Mouse (Mus musculus): ENCODE results near the gene Bcl7a. TPM values are rescaled to one million over a fixed set of nuclear protein-coding genes. Genes with fewer than 3 reads are reported as not detected.
A peak's percentile ranks its signal among the peaks of the same experiment; 100 is the strongest.

Gene Bcl7a
- polyA plus RNA-seq, 1 experiment from 2014 or later = 41.8 TPM

- no peaks in the 10 kb centered on the region for H3K9me3 ChIP-seq
- peaks cover 28% of the 10 kb centered on the region for H3K36me3 ChIP-seq (replicated peaks)
- WGBS = 0% methylated on average over 50 of the region's 51 CpGs
- H3K27ac ChIP-seq = peak overlapping the region; percentile 99
- H3K4me1 ChIP-seq = peaks cover 42% of the 10 kb centered on the region
- H3K4me3 ChIP-seq = peak overlapping the region; percentile 94
- H3K27me3 ChIP-seq (ENCODE audit: poor library complexity, severe bottlenecking) = no peaks in the 10 kb centered on the region
- peak; percentile 87 for DNase-seq (ENCODE audit: extremely low spot score, low spot score)
Observed at GRCm38 (mm10) chr5:123344628-123344962, 961 bp downstream of the Bcl7a start.

DNA sequence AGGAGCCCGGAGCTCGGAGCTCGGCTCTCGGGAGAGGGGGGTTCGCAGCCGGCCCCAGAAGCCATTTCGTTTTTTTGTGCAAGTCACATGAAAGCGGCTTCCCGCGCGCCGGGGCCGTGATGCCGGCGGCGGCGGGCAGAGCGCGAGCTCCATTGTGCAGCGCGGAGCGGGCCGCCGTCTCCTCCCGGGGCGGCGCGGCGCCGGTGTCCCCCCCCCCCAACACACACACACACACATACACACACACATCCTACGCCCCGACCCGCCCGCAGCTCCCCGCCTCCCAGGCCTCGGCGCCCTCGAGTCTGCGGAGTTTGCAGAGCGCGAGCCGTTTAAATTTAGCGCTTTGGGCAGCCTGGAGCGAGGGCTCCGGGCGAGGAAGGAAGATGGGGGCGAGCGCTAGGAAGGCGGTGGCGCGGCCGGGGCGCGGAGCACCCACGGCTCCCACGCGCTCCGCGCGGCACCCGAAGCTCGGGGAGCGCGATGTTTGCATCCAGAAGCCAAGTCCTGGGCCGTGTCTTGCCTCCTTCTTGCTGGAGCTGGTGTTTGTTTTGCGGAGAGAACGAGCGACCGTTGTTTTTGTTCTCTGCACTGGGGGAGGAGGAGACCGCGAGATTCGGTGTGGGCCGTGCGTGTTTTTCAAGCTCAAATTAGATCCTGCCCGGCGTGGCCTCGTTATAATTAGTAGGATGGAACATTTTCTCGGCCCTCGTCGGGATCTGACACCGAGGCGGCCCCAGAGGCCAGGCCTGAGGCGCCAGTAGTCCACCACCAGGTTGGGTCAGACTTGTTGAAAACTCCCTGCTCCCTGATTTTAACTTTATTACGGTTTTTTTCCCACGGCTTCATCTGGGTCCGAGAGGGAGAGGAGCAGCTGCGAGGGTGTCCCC is 1.6 kb downstream of the Bcl7a start:
- no peaks in the 10 kb centered on the region for H3K9me3 ChIP-seq
- peak overlapping the region; percentile 94 for H3K4me3 ChIP-seq
- peaks cover 44% of the 10 kb centered on the region for H3K4me1 ChIP-seq
- no peaks in the 10 kb centered on the region for H3K27me3 ChIP-seq (ENCODE audit: poor library complexity, severe bottlenecking)
- DNase-seq (ENCODE audit: extremely low spot score, low spot score) = peak; percentile 67
- peak overlapping the region; percentile 99 for H3K27ac ChIP-seq
- WGBS = under 1% methylated on average over 76 of the region's 87 CpGs
- peaks cover 32% of the 10 kb centered on the region for H3K36me3 ChIP-seq (replicated peaks)

DNA sequence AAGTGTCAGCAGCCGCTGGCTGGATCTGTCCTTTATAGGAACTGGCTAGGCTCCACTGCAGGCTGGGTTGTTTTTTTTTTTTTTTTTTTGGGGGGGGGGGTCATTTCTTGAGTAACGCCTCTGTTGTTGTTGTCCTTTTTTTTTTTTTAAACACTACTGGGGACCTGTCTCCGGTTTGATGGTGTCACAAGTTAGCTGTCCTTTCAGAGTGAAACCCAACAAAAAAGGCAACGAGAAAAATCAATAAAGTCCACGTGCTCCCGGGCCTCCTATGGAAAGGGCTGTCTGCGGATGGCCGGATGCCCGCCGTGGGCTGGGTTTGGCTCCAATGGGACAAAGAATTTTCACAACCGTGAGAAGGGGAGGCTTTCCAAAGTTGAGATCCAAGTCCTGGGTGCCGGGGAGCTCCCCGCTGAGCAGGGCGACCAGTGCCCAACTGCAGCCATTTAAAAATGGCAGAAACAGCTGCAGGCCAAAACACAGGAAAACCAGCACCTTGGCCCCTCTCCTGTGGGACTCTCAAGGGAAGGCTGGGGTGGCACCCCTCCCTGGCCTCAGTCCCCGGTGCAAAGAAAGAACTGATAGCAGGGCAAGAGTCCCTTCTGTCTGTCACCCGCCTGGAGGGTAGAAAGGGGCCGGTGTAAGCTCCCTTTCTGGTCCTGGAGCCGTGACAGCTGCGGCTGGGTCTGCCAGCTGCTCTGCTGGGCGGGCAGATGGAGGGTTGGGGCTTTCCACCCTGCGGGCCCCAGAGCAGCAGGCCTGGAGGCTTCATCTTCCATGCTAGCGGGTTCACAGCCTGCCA is 2.4 kb downstream of the Bcl7a start:
- Histone ChIP-seq H3K4me1 (peaks cover 51% of the 10 kb centered on the region), H3K4me3 (peak overlapping the region; percentile 94), H3K27ac (peak overlapping the region; percentile 99), H3K9me3 (no peaks in the 10 kb centered on the region), H3K36me3 (replicated peaks) (peaks cover 41% of the 10 kb centered on the region), H3K27me3 (ENCODE audit: poor library complexity, severe bottlenecking) (no peaks in the 10 kb centered on the region)
- WGBS = 5% methylated on average over 22 of the region's 22 CpGs
- DNase-seq (ENCODE audit: extremely low spot score, low spot score) = peak; percentile 52

GRCm38 (mm10) chr5:123346701-123347270 is 3.2 kb downstream of the Bcl7a start:
- Histone ChIP-seq H3K4me1 (peaks cover 55% of the 10 kb centered on the region), H3K4me3 (peak overlapping the region; percentile 94), H3K27ac (peak overlapping the region; percentile 99), H3K9me3 (no peaks in the 10 kb centered on the region), H3K36me3 (replicated peaks) (peaks cover 47% of the 10 kb centered on the region), H3K27me3 (ENCODE audit: poor library complexity, severe bottlenecking) (no peaks in the 10 kb centered on the region)
- DNase-seq (ENCODE audit: extremely low spot score, low spot score) = no peak
- 79% methylated on average over 7 of the region's 7 CpGs for WGBS

DNA sequence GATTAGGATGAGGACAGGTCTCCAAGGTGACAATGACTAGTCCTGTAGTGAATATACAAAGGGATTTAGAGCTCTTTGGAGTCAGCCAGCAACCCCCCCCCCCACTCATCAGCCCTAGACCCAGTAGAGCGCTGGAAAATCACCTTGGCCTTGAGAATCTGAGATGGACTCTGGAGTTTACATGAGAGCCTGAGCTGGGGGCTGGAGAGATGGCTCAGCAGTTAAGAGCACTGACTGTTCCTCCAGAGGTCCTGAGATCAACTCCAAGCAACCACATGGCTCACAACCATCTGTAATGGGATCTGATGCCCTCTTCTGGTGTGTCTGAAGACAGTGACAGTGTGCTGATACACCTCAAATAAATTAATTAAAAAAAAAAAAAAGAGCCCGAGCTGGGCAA is 4.4 kb downstream of the Bcl7a start:
- 86% methylated on average over 2 of the region's 2 CpGs for WGBS
- Histone ChIP-seq H3K36me3 (replicated peaks) (peaks cover 59% of the 10 kb centered on the region), H3K27me3 (ENCODE audit: poor library complexity, severe bottlenecking) (no peaks in the 10 kb centered on the region), H3K27ac (no peak overlapping the region), H3K4me3 (peak overlapping the region; percentile 4; the same call in 1 of the 2 replicates), H3K9me3 (no peaks in the 10 kb centered on the region), H3K4me1 (peaks cover 55% of the 10 kb centered on the region)
- no peak for DNase-seq (ENCODE audit: extremely low spot score, low spot score)

- H3K9me3 ChIP-seq = no peaks in the 10 kb centered on the region
- DNase-seq (ENCODE audit: extremely low spot score, low spot score) = no peak
- no peaks in the 10 kb centered on the region for H3K27me3 ChIP-seq (ENCODE audit: poor library complexity, severe bottlenecking)
- peaks cover 42% of the 10 kb centered on the region for H3K4me1 ChIP-seq
- no peak overlapping the region for H3K27ac ChIP-seq
- H3K4me3 ChIP-seq = no peak overlapping the region
- H3K36me3 ChIP-seq (replicated peaks) = peaks cover 79% of the 10 kb centered on the region
- WGBS = 68% methylated on average over 10 of the region's 10 CpGs
Observed at GRCm38 (mm10) chr5:123350386-123350785, 6.8 kb downstream of the Bcl7a start.

DNA sequence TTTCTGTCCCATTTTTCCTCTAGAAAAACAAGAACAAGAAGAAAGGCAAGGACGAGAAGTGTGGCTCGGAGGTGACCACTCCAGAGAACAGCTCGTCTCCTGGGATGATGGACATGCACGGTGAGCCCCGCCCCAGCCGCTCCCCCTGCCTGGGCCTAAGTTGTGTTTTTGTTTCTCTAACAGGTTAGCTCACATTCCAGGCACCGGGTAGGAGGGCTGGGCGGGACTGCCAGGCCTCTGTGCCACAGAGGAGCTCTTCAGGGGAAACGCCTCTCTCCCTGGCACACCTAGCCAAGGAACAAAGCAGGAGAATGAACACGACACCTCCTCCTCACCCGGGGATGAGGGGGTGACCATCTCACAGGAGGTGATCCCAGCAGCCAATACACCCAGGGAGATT is 12.3 kb downstream of the Bcl7a start:
- no peak overlapping the region for H3K4me3 ChIP-seq
- no peak overlapping the region for H3K27ac ChIP-seq
- no peaks in the 10 kb centered on the region for H3K27me3 ChIP-seq (ENCODE audit: poor library complexity, severe bottlenecking)
- peaks cover 4% of the 10 kb centered on the region for H3K4me1 ChIP-seq
- peaks cover 95% of the 10 kb centered on the region for H3K36me3 ChIP-seq (replicated peaks)
- no peak for DNase-seq (ENCODE audit: extremely low spot score, low spot score)
- no peaks in the 10 kb centered on the region for H3K9me3 ChIP-seq
- WGBS = 82% methylated on average over 11 of the region's 11 CpGs

GRCm38 (mm10) chr5:123357253-123357652 is 13.6 kb downstream of the Bcl7a start:
- H3K36me3 ChIP-seq (replicated peaks) = peaks cover 96% of the 10 kb centered on the region
- H3K4me1 ChIP-seq = no peaks in the 10 kb centered on the region
- no peak overlapping the region for H3K27ac ChIP-seq
- no peaks in the 10 kb centered on the region for H3K27me3 ChIP-seq (ENCODE audit: poor library complexity, severe bottlenecking)
- H3K4me3 ChIP-seq = no peak overlapping the region
- no peak for DNase-seq (ENCODE audit: extremely low spot score, low spot score)
- H3K9me3 ChIP-seq = no peaks in the 10 kb centered on the region
- 93% methylated on average over 4 of the region's 4 CpGs for WGBS

DNA sequence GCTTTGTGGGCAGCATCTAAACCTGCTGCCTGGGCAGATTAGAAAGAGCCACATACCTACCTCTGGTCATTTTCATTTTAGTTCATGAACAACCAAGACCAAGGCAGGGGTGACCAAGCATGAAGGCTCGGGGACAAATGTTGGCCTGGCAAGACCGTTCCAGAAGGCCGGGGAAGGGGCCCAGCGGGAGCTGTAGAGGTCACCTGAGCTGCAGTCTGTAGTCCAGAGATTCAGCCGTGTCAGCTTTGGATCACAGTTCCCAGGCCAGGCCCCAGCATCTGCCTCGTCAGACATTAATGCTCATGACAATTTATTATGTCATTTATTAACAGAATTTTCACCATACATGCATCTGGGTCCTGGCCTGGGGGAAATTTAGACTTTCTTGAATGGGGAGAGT is 15.8 kb downstream of the Bcl7a start:
- 95% methylated on average over 6 of the region's 6 CpGs for WGBS
- no peaks in the 10 kb centered on the region for H3K9me3 ChIP-seq
- H3K4me3 ChIP-seq = no peak overlapping the region
- H3K4me1 ChIP-seq = no peaks in the 10 kb centered on the region
- H3K36me3 ChIP-seq (replicated peaks) = peaks cover 100% of the 10 kb centered on the region
- H3K27me3 ChIP-seq (ENCODE audit: poor library complexity, severe bottlenecking) = no peaks in the 10 kb centered on the region
- no peak for DNase-seq (ENCODE audit: extremely low spot score, low spot score)
- no peak overlapping the region for H3K27ac ChIP-seq

DNA sequence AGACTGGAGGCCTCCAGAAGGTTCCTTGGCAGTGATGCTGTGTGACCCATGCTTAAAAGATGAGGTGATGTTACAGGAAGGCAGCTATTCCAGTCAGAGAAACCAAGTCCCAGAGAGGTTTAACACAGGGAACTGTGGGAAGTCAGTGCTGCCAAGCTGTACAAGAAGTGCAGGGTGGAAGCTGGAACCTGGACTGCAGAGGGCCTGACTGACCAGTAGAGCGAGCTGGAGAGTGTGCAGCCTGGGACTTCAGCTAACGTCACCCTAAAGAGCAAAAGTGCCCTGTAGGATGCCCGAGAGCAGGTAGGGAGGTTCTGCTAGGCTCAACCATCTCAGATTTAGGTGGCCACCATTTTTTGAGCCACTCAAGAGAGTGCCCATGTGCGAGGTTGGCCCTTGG is 19.3 kb downstream of the Bcl7a start:
- Histone ChIP-seq H3K4me3 (no peak overlapping the region), H3K9me3 (no peaks in the 10 kb centered on the region), H3K36me3 (replicated peaks) (peaks cover 100% of the 10 kb centered on the region), H3K27me3 (ENCODE audit: poor library complexity, severe bottlenecking) (no peaks in the 10 kb centered on the region), H3K4me1 (no peaks in the 10 kb centered on the region), H3K27ac (no peak overlapping the region)
- 83% methylated on average over 4 of the region's 4 CpGs for WGBS
- no peak for DNase-seq (ENCODE audit: extremely low spot score, low spot score)

GRCm38 (mm10) chr5:123364302-123364971 is 20.8 kb downstream of the Bcl7a start:
- H3K9me3 ChIP-seq = no peaks in the 10 kb centered on the region
- no peaks in the 10 kb centered on the region for H3K4me1 ChIP-seq
- no peak for DNase-seq (ENCODE audit: extremely low spot score, low spot score)
- H3K4me3 ChIP-seq = no peak overlapping the region
- no peaks in the 10 kb centered on the region for H3K27me3 ChIP-seq (ENCODE audit: poor library complexity, severe bottlenecking)
- 92% methylated on average over 11 of the region's 11 CpGs for WGBS
- no peak overlapping the region for H3K27ac ChIP-seq
- peaks cover 100% of the 10 kb centered on the region for H3K36me3 ChIP-seq (replicated peaks)

DNA sequence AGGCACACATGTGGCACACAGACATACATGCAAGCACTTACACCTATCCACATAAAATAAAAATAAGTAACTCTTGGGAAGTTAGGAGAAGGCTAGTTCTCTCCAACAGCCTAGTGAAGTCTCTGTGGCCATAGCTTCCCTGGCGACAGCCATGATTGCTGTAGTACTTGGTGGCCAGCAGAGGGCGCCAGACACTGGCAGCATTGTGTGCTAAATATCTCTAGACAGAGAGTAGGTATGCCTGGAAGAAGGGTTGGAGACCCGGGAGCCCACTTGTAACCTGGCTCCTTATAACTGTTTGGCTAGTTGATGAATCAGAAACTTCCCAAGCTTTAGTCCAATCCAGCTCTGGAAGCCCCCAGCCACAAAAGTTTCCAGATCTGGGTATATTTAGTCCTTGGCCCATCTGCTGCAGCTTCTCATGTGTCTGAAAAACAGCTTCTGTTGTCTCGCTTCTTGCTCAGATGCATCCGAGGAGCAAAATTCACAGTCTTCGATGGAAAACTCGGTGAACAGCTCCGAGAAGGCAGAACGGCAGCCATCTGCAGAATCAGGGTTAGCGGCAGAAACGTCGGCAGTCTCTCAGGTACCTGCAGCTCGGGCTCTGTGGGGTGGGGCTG is 25.3 kb downstream of the Bcl7a start:
- WGBS = 79% methylated on average over 13 of the region's 13 CpGs
- Histone ChIP-seq H3K27me3 (ENCODE audit: poor library complexity, severe bottlenecking) (no peaks in the 10 kb centered on the region), H3K9me3 (no peaks in the 10 kb centered on the region), H3K36me3 (replicated peaks) (peaks cover 100% of the 10 kb centered on the region), H3K4me3 (no peak overlapping the region), H3K27ac (no peak overlapping the region), H3K4me1 (no peaks in the 10 kb centered on the region)
- DNase-seq (ENCODE audit: extremely low spot score, low spot score) = peak; percentile 58
